Mouse (Mus musculus): ENCODE results near the gene Crlf1.

The Crlf1 gene

DNA sequence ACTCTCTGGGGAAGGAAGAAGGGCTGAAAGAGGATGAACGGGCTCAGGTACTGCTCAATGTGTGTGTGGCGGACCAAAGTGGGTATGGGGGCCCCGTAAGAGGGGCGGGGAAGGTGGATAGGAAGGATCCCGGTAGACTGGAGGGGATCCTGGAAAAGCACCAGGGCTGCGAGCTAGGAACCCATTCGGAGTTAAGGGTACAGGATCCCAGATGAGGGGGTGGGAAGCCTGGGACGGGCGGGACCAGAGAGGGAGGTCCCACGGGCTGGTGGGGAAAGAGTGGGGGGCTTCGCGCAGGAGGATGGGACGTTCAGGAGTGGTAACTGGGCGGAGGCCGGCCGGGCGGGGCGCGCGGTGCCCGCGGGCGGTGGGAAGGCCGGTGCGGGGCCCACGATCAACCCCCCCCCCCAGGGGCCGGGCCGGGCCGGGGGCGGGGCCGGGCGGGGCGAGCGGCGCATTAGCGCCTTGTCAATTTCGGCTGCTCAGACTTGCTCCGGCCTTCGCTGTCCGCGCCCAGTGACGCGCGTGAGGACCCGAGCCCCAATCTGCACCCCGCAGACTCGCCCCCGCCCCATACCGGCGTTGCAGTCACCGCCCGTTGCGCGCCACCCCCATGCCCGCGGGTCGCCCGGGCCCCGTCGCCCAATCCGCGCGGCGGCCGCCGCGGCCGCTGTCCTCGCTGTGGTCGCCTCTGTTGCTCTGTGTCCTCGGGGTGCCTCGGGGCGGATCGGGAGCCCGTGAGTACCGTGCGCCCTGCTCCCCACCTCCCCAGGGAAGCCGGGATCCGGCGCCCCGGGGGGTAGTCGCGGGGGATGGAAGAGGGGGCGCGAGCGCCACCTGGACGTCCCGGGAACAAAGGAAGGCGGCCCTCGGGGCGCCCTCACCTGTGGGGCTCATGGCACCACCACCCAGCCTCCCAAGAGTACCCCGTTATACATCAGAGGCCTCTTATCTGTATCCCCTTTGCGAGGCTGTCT lies at the start of gene Crlf1:
Gene Crlf1 (plus strand): TSS at position 495 of the 977 bp plus-strand sequence.
- no peak for DNase-seq (ENCODE audit: low spot score)

DNA sequence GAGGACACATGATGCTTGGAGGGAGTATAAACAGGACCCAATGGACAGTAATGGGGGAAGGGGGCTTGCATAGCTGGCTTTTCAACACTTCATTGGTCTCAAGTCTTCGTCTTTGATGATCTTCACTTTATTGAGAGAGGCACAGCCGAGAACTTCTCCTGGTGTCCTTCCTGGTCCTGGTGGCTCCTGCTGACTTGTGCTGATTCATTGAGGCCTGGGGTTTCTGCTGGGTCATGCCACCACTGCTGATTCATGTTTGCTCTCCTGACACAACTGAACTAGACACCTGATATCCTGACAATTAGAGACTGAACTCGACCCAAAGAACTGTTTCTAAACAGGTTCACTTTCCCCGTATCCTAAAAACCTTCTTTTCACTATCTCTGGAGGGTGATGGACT lies 49.6 kb upstream of the Crlf1 start:
- no peak for DNase-seq (ENCODE audit: low spot score)

DNA sequence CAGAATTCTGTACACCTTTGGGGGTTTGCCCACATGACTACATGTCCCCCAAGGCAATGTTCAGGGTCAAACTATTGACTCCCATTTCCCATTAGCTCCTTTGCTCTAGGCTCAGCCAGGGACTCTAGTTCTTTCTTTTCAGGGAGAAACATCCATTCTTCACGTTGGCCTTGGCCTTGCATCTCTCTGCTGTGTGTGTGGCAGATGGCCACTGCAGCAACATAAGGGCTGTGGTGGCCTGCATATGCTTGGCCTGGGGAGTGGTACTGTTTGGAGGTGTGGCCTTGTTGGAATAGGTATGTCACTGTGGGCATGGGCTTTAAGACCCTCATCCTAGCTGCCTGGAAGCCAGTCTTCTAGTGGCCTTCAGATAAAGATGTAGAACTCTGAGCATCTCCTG lies 47.0 kb upstream of the Crlf1 start:
- no peak for DNase-seq (ENCODE audit: low spot score)

DNA sequence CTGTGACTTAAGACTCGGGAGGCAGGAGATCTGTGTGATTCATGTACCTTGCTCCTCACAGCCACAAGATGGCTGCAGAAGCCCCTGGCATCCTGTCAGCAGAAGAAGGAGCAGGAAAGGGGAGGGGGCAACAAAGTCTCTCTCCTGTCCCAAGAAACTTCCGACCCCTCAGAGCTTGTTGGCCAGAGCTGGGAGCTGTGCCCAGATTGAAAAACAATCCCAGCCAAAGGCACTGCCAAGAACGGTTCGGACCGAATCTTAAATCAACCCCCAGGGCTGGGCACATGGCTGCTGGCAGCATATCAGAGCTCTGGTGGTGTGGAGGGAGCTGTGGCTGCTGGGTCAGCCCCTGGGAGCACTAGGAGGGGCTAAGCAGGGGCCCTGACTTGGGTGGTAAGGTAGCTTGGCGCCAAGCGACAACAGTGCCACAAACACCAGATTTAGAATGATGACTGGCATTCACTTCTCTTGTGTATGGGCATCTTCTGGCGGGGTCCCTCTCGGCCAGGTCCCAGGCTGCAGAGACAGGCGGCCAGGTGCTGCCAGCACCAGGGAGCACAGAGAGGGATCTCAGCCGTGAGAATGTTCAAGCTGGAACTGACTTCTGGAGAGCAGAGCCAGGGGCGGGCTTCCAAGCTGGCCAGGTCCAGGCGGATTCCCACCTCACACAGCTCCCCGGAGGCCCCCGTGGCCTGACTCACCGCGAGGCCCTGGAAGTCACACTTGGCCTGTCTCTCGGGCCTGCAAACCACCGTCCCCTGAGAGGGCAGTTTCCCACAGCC lies 45.1 kb upstream of the Crlf1 start:
- no peak for DNase-seq (ENCODE audit: low spot score)

DNA sequence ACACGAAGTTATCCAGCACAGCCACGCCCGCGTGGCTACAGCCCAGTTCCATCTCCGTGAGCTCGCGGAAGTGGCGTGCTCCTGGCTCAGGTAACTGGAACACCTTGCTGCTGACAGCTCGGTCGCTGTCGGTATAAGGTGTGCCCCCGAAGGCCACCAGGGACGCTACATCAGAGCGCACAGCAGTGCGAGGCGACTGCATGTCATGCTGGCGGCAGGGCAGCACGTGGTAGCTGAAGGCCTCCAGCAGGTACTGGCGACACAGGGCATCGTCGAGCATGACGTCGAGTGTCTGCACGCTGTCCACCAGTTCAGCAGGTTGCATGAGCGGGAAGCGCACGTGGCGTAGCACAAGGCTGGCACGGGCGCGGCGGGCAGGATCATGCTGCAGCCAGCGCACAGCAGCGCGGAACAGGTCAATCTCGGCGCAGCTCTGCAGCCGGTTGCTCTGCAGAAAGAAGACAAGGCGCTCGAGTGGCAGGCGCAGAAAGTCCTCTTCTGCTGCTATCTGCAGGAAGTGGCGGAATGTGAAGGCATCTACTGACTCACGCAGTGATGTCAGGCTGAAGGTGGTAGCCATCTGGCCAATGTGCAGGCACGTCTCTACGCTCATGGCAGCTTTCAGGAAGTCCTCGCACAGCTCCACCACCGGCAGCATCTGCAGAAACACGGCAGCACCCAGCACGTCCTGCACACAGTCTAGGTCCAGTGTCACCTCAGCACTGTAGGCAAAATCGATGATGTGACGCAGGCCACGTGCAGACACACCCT lies 40.6 kb upstream of the Crlf1 start:
- DNase-seq (ENCODE audit: low spot score), result no peak

DNA sequence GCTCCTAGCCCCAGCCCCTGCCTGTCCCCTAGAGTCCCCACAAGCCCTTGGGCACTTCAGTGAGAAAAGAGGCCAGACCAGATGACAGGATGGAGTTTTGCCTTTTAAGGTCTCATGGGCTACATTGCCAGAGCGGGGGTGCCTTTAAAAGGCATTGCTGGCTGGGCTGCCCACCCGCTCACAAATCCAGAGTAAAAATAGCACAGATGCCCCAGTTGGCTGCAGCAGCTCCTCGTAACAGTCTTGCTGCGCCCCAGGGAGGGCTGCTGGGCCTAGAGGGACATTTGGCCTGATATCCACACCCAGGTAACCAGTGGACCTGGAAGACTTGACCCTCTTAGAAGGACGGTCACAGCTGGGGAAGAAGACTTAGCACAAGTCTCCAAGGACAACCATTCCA lies 39.1 kb upstream of the Crlf1 start:
- DNase-seq (ENCODE audit: low spot score), result no peak

DNA sequence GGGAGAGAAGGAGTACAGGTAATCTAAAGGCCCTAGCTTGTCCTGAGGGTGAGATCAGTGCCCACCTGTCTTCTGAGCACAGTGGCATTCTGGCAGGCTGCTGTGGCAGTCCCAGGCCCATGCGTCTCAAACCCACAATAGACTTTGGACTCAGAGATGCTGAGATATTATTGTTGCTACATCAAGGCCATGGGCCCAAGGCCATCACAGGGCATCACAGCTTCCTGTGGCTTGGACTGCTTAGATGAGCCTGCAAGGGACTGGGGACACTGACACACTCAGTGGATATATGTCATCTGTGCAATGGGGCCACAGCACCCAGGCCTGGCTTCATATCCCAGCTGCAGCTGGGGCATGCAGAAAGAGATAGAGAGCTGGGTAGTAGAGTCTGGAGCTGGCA lies 36.0 kb upstream of the Crlf1 start:
- DNase-seq (ENCODE audit: low spot score), result no peak

DNA sequence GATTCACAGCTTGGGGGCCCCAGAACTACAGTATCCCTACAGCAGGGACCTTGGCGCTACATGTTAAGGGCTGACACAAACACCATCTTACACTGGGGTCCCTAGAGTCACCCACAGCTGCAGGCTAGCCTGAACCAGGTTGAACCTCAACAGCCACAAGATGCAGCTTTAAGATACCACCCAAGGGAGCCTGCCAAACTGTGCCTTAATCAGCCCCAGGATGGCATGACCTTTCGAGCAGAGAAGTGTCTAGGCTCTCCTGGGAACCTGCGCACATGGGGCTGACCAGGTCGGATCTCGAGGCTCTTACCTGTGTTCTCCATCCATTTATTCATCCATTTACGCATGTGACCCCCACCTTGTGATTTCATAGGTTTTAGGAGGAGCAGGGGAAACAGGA lies 35.1 kb upstream of the Crlf1 start:
- DNase-seq (ENCODE audit: low spot score), result no peak

DNA sequence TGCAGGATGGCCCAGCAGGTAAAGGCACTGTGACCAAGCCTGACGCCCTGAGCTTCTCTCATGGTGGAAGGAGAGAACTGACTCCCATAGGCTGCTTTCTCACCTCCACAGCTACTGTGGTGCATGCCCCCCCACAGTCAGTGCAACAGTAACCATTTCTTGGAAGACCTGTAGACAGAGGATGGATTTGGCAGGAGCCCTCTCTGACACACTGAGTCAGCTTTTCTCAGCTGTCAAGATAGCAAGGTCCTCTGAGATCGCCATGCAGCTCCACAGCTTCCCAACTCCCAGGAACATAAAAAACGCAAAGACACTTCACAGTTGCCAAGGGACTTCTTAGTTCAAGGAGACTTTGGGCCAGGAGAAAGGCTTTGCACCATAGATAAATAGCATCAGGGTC lies 34.5 kb upstream of the Crlf1 start:
- no peak for DNase-seq (ENCODE audit: low spot score)

DNA sequence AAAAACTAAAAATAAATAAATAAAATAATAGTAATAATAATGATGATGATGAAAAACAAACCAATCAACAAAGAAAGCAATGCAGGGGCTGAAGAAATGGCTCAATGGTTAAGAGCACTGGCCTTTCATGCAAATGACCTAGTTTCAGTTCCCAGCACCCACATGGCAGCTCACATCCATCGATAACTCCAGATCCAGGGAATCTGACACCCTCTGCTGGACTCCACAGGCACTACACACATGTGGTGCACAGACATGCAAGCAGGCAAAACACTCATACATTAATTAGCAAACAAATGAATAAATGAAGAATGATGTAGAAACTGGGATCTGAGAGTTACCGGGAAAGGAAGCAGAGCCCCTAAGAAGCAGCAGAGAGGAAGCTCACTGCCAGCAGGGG lies 33.3 kb upstream of the Crlf1 start:
- DNase-seq (ENCODE audit: low spot score), result no peak

DNA sequence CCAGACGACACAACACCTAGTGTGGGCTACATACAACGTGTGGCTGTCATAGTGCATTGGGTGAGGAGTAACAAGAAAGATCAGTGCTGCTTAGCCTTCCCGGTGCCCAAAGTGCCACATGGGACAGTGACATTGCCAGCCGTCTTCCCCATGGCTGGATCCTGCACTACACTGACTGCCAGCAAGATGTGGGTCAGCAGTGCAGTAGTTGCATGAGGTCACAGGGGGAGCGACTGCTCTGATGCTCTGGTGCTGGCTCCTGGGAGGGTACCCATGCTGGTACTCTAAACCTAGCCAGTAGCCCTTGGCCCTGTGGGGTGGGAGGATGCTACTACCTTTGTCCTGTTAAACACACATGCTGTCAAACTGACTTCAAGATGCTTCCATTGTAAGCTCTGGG lies 32.8 kb upstream of the Crlf1 start:
- no peak for DNase-seq (ENCODE audit: low spot score)

DNA sequence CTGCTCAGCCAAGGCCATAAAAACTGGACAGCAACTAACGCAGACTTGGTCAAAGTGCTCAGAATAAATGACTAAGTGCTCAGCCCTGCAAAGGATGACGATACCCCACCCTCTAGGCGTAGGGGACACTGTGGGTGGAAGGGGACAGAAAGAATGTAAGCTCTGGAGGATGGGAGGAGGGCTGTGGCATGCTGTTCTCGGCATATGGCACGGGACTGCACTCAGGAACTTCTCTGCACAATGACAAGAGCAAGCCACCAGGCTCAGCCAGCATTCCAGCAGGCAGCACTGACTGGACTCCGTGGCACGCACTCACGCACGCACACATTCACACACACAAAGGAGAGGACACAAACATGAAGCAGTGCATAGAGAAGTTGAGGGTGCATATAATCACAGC lies 32.4 kb upstream of the Crlf1 start:
- no peak for DNase-seq (ENCODE audit: low spot score)

DNA sequence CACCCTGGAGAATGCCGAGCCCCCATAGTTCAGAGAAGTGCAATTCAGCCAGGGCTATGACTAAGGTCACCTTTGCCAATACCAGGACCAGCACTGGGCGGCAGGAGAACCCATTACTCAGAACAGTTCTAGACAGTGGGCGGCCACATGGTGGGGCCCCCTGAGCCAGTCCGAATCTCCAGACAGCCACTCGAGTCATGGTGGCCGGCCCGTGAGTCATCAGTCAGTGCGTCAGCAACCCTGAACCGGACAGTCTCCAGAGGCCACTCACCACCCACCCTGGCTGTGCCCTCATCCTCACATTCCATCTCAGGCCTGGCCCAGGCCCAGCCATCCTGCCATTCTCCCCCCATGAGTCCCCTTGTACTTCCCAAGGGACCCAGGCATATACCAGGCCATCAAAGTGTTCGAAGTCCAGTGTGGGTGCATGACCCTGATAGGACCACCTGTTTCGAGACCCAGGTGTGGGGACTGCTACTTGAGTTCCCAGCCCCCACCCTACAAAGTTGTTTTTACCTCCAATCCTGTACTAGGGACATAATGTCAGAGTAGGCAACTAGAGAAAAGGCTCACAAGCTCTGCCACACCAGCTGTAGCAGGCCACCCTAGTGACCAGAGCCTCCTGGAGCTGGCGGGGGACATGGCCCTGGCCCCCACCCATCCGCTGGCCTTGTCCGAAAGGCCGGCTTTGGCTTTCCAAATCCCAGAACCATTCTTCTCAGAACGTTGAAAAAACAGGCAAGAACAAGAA lies 31.0 kb upstream of the Crlf1 start:
- no peak for DNase-seq (ENCODE audit: low spot score)

DNA sequence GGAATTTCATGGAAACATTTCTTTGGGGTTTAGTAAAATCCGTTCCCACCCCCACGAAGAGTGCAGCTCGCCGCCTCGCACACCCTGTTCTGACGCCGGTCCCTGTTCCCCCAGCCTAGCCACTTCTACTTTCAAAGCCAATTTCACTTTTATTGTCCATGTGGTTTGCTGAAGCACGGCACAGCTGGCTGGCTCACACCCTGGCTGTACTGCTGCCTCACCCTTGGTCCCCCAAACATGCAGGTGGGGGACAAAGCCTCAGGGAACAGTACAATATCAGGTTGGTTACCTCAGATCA lies 30.5 kb upstream of the Crlf1 start:
- no peak for DNase-seq (ENCODE audit: low spot score)

DNA sequence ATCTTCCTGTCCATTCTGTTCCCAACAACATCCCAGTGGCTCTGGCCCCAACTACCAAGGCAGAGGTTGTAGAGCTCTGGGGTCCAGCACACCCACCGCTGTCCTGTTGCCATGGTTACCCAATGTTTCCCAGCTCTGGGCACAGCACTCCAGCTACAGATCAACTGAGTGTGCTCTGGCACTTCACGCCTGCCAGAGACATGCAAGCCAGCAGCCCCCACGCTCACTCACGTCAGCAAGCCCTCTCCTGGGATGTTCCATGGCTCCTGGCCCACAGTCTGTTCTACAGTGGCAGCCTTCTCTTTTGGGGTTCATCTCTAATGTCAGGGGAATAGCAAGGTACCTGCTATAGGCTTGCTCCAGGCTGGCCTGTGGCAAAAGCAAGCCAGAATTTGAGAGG lies 29.7 kb upstream of the Crlf1 start:
- DNase-seq (ENCODE audit: low spot score), result no peak

DNA sequence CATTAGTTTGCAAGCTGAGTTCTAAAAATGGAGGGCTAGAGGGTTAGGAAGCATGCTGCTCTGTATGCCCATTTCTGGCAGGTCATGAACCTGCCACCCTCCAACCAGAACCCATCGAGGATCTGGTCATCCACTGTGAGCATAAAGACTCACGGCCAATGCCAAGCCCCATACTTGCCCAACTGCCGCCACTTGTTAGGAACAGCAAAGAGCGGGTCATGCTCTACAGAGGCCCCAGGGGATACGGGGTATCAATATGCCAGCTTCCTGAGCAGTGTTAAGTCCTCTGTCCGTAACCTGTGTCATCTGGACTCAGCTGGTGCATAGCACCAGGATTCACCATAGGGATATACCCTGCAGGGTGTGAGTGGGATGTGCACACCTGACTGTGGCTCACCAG lies 28.8 kb upstream of the Crlf1 start:
- DNase-seq (ENCODE audit: low spot score), result no peak

DNA sequence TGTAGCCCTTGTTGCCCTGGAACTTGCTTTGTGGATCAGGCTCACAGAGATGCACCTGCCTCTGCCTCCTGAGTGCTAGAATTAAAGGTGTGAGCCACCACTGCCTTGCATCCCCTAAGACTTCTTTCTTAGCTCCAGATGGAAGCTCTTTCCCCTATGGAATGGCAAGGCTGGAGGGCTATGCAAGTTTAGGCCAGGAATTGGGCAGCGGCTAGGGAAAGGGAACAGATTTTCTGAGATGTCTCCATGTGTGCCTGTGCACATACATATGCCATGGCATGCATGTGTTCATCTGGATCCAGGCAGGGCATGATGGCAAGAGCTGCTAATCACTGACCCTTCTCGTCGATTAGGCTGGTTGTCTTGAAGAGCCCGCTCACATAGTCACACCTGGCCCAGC lies 27.3 kb upstream of the Crlf1 start:
- no peak for DNase-seq (ENCODE audit: low spot score)

DNA sequence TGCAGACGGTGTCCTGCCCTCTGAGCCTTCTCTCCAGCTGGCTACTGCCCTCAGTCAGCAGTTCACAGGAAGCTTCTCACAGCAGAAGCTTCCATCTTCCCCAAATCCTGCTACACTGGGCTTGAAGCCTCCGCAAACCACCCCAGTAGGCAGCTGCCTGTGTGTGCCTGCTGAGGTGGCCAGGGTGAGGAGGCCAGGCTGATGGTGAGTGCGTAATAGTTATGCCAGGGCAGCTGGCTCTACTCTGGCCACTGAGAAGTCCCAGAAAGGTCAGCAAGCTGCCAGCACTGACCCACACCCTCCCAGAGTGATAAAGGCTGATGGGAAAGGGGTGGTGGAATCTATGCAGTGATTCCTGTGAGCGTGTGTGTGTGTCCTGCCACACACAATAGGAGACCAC lies 26.7 kb upstream of the Crlf1 start:
- no peak for DNase-seq (ENCODE audit: low spot score)

DNA sequence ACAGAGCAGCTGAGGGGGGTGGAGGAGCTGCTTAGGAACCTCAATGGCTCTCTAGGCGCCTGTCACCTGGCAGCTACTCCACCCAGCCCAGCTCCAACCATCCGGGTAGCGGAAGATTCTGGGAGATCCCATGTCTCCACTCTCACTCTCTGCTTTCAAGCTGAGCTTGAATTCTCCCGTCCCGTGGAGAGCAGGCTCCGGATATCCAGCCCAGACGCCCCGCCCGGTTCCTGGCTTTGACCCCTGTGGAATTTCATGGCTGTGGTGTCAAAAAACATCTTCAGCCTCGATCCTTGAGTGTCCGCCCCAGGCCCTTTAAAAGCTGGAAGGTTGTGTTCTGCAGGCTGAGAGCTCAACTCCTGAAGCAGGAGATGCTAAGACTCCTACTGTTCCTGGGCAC lies 26.2 kb upstream of the Crlf1 start:
- no peak for DNase-seq (ENCODE audit: low spot score)

DNA sequence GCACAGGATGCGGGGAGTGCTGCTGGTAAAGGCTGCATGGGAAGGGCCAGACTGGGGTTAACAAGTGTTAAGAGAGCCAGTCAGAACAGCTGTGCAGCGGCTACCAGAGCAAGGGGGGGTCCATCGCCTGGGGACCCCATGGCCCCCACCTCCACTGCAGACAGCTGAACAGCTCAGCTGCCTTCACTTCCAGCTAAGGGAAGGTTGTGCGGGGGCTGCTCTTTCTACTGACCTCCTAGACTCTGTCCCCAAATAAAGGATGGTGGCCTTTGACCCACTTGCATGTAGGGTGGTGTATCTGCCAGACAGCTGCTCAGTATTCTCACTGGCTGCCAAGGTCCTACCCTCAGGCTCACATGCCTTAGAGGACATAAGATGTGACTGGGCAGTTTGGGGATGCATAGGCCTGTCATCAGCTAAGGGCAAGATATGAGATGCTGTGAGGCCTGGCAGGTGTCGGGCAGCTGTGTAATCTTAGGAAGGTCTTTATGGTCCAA lies 25.7 kb upstream of the Crlf1 start:
- no peak for DNase-seq (ENCODE audit: low spot score)

DNA sequence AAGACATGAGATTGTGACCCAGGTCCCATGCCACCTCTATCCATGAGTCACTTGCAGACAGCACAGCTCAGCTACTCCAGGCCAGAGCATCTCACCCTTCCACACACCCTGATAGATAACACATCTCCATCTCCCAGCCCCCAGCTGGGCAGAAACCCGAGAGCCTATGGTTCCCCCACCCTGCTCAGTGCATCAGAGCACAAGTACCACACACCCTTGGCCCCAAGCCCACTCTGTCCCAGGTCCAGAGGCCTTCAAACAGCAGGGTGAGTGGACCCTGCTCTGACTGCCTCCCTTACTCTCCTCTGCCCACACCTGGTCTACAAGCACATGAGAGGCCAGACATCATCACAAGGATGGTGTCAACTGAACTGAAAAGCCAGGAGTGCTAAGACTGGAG lies 25.1 kb upstream of the Crlf1 start:
- no peak for DNase-seq (ENCODE audit: low spot score)

DNA sequence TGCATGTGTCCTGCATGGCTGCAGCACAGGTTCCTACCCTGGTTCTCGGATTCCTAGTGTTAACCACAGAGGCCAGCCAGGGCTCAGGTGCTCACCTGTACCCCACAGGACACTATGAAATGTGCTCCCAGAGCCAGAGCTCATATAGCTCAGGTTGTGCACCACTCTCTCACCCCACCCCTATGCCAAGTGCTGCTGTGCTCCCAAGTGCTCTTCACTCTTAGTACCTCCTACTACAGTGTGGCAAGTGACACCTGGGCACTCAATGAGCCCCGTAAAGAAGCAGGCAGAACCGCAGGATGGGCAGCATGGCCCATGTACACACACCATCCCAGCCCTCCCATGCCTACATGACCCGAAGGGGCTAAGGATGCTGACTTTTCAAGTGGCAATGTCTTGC lies 24.2 kb upstream of the Crlf1 start:
- DNase-seq (ENCODE audit: low spot score), result no peak
